Mouse (Mus musculus) thymus, adult 2 months (tissue): Measurements from ENCODE around the gene March8.

Experiments
- CTCF ChIP-seq: fragments of 200-500 bp; IDR thresholded peaks from 2 replicates; pipeline ENCODE4 v1.5.1; 2012; ENCODE audit warnings: mild to moderate bottlenecking, control low read depth, low read length, moderate library complexity, borderline replicate concordance; ENCODE audit not compliant: control insufficient read depth, poor library complexity, insufficient read depth; ENCODE audit errors: extremely low read depth
- POLR2A ChIP-seq: fragments of 200-500 bp; IDR thresholded peaks from 2 replicates; pipeline ENCODE4 v1.6.1; 2012; ENCODE audit warnings: mild to moderate bottlenecking, low read length, control low read depth, moderate library complexity; ENCODE audit not compliant: control insufficient read depth, poor library complexity, insufficient read depth; ENCODE audit errors: extremely low read depth

GRCm38 (mm10) chr6:116419699-116420098 is 81.9 kb downstream of the March8 start:
- TF ChIP-seq CTCF (no peak), POLR2A (no peak)
